Mouse (Mus musculus) fat pad, adult 2 months (tissue): ENCODE results near the gene Cnot3.
A peak's percentile ranks its signal among the peaks of the same experiment; 100 is the strongest.
"Not testable (repeated sequence)": the region's sequence is repeated elsewhere in the genome, so short reads cannot be mapped to it uniquely, and the experiment has no call there.

Experiments used
- DNase-seq: peaks from one replicate; pipeline ENCODE4 v3.0.0-alpha.2; 2011; ENCODE audit warnings: low read depth, low spot score; ENCODE audit errors: extremely low read depth

Cnot3 gene

DNA sequence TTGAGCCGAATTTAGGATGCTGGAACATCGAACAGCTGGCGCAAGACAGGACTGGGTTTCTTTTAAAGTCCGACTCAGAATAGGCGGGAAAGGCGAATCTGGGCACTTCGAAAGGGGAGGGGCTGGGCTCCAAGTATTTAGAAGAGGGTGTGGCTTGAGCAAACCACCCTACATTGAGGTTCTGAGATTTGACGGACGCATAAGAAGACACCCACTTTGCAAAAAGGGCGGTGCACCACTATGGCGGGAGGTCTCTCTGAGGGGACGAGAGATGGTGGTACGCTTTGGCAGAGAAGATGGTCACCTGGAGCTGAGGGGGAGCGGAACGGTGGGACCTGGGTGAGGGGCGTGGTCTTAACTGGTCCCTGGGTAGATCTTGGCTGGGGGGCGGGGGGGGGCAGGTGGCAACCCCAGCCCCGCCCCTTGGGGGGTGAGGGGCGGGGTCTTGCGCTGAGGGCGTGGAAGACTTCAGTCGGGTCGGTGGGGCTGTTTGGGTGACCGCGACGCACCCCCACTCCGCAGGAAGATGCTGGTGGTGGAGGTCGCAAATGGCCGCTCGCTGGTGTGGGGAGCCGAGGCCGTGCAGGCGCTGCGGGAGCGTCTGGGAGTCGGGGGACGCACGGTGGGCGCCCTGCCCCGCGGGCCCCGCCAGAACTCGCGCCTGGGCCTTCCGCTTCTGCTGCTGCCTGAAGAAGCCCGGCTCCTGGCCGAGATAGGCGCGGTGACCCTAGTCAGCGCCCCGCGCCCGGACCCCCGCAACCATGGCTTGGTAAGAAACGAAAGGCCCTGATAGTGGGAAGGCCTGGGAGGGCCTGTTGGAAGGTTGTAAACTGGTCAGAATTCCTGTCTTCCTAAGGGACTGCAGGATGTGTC is 49.2 kb downstream of the Cnot3 start:
- DNase-seq: peak; percentile 69

DNA sequence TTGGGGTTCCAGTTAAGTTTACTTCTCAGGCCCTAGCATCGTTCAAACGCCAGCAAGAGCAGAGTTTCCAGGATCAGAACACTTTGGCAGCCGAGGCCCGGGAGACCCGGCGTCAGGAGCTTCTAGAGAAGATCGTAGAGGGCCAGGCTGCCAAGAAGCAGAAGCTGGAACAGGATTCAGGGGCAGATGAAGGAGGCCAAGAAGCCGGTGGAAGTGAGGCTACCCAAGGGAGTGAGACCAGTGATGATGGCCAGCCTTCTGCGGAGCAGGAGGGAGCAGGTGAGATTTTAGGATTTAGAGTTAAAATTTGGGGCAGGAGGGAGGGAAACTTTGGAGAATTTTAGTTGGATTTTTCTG is 49.9 kb downstream of the Cnot3 start:
- not testable (repeated sequence) for DNase-seq

DNA sequence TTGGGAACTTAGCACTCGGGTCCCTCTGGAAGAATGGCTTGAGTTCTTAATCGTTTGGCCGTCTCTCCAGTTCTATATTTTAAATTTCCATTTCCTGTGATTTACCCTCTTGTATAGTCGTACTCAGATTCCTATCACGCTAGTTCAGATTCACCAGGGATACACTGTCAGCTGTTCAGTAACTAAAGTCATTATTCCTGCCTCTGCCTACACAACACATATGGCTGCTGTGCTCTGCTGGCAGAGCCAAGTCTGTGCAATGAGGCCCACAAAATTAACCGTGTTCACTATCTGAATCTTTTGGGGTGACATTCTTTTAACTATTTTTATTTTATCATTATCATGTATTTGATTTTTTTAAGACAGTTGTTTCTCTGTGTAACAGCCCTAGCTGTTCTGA is 53.4 kb downstream of the Cnot3 start:
- DNase-seq: no peak

DNA sequence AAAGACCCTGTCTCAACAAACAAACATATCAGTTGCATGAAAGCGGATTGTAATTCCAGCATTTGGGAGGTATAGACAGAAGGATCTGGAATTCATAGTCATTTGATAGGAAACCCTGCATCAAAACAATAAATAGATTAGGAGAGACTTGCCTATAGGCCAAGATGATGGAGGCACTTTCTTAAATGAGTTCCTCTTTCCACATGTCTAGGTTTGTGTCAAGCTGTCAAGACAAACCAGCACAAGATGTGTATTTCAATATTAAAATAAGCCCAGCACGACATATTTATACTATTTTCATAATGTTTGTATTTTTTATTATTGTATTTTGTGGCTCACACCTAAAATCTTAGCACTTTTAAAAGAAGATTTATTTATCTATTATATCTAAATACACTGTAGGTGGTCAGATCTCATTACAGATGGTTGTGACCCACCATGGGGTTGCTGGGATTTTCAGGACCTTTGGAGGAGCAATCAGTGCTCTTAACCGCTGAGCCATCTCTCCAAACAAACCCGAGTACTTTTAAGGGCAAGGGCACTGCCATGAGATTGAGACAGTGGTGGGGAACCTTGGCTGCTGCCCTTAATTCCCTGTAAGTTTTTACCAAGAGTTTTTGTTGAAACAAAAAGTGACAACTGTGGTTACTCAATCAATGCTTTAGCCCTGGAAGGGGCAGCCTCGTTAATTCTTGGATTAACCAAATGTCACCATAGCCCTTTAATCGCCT is 58.2 kb downstream of the Cnot3 start:
- no peak for DNase-seq

DNA sequence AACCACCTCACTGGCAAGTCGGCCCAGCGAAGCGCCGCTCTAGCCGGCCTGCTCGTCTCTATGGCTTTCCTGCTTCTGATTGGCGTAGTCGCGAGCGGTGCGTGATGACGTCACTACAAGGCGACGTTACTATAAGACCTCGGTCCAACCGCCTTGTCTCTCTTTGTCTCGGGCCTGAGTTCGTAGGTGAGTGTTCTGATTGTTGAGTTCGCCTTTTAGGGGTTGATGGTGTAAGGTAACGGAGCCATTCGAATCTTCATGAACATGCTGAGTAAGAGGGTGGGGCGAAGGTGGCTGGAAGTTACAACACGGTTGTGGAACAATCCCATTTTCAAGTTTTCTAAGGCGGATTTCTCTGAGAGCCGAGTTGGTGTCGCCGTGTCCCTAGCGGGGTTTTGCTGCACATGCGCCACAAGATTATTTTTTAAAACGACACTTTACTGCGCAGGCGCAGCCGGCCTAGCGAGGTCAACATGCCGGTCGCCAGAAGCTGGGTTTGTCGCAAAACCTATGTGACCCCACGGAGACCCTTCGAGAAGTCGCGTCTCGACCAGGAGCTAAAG is 58.9 kb downstream of the Cnot3 start, which contains the start of gene Rps9:
Gene Rps9, plus strand, starts transcription at position 115 of the 563 bp plus-strand sequence.
- DNase-seq: peak; percentile 83

DNA sequence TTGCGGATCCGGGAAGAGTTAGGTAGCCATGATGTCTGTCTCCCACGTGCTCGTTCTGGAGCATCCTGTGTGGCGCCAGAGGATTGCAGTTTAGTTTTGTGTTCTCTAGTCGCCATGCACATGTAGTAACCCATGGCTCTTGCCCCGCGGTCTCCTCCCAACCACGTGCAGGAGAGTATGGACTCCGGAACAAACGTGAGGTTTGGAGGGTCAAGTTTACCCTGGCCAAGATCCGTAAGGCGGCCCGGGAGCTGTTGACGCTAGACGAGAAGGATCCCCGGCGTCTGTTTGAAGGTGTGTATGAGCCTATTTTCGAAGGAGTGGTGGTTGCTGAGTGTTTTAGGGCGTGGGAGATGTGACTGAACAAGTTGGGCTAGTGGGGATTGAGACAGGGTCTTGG is 59.4 kb downstream of the Cnot3 start:
- DNase-seq: no peak

DNA sequence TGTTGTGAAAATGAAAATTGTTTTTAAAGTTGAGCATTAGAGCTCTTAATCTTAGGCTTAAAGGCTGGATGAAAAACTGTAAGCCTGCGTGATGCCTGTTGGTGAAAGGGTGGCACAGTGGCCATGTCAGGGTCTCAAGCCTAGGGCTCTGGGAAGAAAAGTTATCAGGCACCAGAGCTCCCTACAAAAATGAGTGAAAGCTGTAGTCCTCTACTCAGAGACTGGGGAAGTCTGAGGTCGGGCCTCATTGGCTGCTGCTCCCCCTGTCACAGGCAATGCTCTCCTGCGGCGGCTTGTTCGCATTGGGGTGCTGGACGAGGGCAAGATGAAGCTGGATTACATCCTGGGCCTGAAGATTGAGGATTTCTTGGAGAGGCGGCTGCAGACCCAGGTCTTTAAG is 60.4 kb downstream of the Cnot3 start:
- DNase-seq: not testable (repeated sequence)

DNA sequence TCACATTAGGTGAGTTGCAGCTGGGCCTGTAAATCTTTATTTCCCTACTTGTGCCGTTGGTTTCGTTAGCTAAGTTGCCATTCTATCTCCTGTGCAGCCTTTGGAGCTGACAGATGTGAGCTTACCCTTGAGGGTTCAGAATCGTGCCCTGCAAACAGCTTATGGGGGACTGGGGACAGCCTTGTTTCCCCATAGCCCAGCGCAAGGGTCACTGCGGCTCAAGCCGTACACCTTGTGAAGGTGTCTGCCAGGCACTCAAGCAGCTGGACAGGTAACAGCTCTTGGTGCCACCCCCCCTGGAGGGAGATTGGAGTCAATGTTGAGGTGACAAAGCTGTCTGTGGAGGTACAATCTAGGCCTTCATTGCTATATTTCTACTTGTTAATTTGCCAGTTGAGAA is 60.8 kb downstream of the Cnot3 start:
- no peak for DNase-seq

DNA sequence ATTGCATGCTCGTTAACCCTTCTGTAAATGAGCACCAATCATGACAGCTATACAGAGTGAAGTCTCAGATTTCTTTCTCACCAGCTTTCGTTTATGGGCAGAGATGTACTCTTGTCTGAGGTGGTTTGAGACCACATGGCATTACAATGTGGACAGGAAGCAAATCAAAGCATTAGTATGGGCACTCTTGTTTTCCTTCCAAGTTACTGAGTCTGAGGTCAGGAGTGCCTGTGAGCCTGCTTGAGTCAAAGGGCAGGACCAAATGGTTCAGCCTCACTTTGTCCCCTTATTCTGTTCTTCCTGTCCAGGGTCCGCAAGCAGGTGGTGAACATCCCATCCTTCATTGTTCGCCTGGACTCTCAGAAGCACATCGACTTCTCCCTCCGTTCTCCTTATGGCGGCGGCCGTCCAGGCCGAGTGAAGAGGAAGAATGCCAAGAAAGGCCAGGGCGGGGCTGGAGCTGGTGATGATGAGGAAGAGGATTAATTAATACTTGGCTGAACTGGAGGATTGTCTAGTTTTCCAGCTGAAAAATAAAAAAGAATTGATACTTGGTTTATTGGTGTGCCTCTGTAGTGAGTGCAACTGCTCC is 61.4 kb downstream of the Cnot3 start:
- no peak for DNase-seq

DNA sequence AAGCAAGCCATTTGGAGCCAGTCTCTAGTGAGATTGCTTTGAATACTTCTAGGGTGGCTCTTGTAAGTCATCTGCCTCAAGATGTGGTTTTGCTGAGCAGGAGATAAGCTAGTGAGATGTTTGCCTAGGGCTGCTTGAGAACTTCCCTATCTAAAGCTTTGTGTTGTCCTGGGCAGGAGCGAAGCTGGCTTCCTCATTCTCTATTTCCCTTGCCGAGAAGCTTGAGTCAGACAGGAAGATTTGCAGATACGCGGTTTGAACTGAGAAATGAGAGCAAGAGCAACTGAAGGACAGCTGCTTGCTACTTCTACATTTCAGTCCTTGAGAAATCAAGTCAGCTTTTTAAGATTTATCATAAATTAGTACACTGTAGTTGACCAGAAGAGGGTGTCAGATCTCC is 62.0 kb downstream of the Cnot3 start:
- no peak for DNase-seq

DNA sequence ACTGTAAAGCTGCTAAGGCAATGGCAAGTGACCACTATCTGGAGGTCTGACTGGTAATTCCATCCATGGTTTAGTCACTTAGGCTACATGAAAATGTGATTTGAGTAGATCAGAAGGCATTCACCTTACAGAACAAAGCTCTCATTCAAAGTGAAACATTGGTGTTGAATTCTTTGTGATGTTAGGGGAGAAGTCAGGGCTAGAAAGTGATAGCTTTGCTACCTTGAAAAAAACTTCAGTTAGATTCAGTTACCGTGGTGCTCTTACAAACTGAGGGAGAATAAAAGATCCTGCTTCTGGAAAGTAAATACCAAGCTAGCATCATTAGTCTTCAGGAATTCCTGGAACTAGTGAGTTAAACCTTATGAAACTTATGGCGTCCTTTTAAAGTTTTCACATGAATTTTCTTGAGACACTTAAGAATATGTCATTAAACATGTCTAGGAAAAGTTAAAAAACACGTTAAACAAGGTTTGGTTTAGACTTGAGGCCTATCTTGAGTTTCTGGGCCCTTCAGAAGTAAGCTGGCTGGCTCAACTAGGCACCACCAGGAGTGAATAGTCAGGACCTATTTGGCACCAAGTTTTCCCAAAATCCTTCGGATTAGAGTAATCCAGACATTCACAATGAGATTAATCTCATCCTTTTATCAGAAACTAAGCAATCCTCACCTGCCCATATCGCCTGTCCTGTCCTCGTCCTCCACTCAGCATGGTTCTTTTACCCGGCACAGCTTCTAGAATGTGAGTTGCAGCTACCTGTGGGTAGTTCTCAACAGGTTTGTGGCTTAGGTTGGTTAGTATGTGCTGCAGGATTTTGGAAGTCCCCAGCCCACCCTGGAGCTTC is 62.7 kb downstream of the Cnot3 start:
- DNase-seq: no peak

DNA sequence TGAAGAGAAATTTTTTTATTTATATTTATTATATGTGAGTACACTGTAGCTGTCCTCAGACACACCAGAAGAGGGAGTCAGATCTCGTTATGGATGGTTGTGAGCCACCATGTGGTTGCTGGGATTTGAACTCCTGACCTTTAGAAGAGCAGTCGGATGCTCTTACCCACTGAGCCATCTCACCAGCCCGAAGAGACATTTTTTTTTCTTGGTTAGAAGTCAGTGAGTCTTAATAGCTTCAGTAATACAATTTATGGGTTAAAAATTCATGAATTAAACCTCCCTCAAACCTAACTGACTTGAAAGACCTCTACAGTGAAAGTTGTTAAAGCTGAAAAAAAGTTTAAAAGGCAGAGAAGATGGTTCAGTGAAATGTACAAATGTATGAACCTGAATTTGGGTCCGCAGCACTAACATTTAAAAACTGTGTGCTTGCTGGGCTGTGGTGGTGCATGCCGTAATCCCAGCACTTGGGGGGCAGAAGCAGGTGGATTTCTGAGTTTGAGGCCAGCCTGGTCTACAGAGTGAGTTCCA is 63.4 kb downstream of the Cnot3 start:
- not testable (repeated sequence) for DNase-seq

DNA sequence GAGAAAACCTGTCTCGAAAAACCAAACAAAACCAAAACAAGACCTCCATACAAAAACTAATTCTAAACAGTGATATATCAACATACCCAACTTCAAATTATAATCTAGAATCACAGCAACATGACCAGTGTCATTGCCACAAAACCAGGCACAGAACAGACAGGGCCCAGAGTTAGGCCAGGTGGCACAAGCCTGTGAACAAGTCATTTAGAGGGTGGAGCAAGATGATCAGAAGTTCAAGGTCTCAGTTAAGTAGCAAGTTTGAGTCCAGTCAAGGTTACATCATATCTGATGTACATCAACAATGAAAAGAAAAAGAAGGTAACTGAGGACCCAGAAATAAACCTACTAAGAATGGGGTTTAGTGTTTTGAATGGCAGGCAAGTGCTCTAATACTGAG is 63.9 kb downstream of the Cnot3 start:
- no peak for DNase-seq
